Mouse (Mus musculus) erythroblast, embryonic 14.5 days (primary cell): ENCODE data around the gene Abhd17a.

Experiments used
- GATA1 ChIP-seq: IDR thresholded peaks from 2 replicates; pipeline ENCODE4 v1.6.1; 2012; ENCODE audit warnings: low read length, inconsistent platforms, mixed read lengths
- TAL1 ChIP-seq: IDR thresholded peaks from 3 replicates; pipeline ENCODE4 v1.6.1; 2012; ENCODE audit warnings: low read length, inconsistent platforms, mixed read lengths

- TF ChIP-seq GATA1 (no peak), TAL1 (no peak)
Measured at GRCm38 (mm10) chr10:80621690-80621939, 31.5 kb upstream of the Abhd17a start.
